Mouse (Mus musculus): ENCODE results near the gene 4930426L09Rik. TPM values are rescaled to one million over a fixed set of nuclear protein-coding genes. Genes with fewer than 3 reads are reported as not detected.
A peak's percentile ranks its signal among the peaks of the same experiment; 100 is the strongest.

4930426L09Rik gene
- polyA plus RNA-seq, 1 experiment from 2014 or later: 0.27 TPM

DNA sequence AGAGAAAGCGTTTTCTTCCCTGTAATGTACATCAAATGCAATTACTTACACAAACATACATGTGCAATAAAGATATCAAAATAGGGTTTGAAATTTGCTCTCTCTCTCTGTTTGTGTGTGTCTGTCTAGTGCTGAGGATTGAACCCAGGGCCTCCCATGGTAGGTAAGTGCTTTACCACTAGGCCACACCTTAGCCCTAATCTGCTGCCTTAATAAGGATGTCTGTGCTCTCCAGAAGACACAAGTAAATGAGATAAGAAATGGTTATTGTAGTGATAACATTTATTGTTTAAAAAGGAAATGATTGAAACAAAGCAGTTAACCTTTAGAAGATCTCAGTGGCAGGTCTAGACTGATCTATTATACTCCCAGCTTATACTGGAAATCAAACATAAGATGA is 18.7 kb downstream of the 4930426L09Rik start:
- ATAC-seq: peak; percentile 52; the same call in 1 of the 2 replicates
- H3K36me3 ChIP-seq (ENCODE audit: control insufficient read depth, insufficient read depth, low read length): no peaks in the 10 kb centered on the region
- WGBS: 33% methylated on average over 1 of the region's 1 CpGs

DNA sequence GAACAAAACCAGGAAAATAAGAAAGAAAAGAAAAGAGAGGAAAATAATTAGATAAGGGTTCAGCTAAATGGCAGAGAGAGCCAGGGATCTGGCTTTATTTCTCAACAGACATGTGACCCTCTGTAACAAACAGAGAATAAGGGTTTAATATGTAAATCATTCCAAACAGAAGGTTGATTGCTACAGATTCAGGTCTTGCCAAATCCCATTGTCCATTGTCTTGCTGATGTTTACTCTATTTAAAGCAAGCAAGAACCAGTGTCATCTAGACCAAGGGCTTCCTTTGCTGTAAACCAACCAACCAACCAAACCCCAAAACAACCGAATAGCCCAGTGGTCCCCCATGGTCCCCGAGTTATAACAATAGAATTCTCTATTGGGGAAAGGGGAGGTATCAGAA is 19.9 kb downstream of the 4930426L09Rik start:
- ATAC-seq: no peak
- no peak overlapping the region for H3K27ac ChIP-seq (ENCODE audit: low read length)
- no peaks in the 10 kb centered on the region for H3K4me1 ChIP-seq (ENCODE audit: control insufficient read depth, insufficient read depth, low read length)
- no peaks in the 10 kb centered on the region for H3K36me3 ChIP-seq (ENCODE audit: control insufficient read depth, insufficient read depth, low read length)
- 62% methylated on average over 2 of the region's 2 CpGs for WGBS
- H3K4me3 ChIP-seq (ENCODE audit: low read length): no peak overlapping the region
- no peak overlapping the region for H3K9ac ChIP-seq (ENCODE audit: low read depth, low read length)
- H3K4me2 ChIP-seq (ENCODE audit: low read depth, low read length): no peak overlapping the region
- no peaks in the 10 kb centered on the region for H3K9me3 ChIP-seq (ENCODE audit: control insufficient read depth, low read length)
- H3K27me3 ChIP-seq (replicated peaks; ENCODE audit: control insufficient read depth, insufficient read depth, low read length): no peaks in the 10 kb centered on the region

More for the DNA sequence above, 18.7 kb downstream of the 4930426L09Rik start:
- Histone ChIP-seq H3K27ac (ENCODE audit: low read length) (no peak overlapping the region), H3K4me1 (ENCODE audit: control insufficient read depth, insufficient read depth, low read length) (no peaks in the 10 kb centered on the region), H3K9ac (ENCODE audit: low read depth, low read length) (no peak overlapping the region), H3K9me3 (ENCODE audit: control insufficient read depth, low read length) (no peaks in the 10 kb centered on the region), H3K4me3 (ENCODE audit: low read length) (no peak overlapping the region), H3K27me3 (replicated peaks; ENCODE audit: control insufficient read depth, insufficient read depth, low read length) (no peaks in the 10 kb centered on the region), H3K4me2 (ENCODE audit: low read depth, low read length) (no peak overlapping the region)

DNA sequence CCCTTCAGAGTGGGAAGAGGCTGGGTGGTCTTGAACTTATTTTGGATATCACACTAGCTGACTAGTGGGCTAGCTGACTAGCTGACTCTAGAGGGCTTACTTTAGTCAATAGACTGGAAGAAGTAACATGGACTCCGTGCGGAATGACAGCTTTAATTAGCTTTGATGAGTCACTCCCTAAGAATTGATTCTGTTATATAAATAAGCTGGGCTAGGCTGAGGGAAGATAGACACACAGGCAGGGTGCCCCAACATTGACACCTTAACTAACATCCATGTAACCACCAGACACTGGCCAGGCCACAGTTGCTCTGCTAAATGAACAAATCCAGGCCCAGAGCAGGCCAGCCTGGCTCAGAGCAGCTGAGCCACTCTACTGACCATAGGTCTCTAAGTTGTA is 26.7 kb downstream of the 4930426L09Rik start:
- Histone ChIP-seq H3K9ac (ENCODE audit: low read depth, low read length) (no peak overlapping the region), H3K27ac (ENCODE audit: low read length) (no peak overlapping the region), H3K9me3 (ENCODE audit: control insufficient read depth, low read length) (no peaks in the 10 kb centered on the region), H3K4me1 (ENCODE audit: control insufficient read depth, insufficient read depth, low read length) (no peaks in the 10 kb centered on the region), H3K4me2 (ENCODE audit: low read depth, low read length) (no peak overlapping the region), H3K36me3 (ENCODE audit: control insufficient read depth, insufficient read depth, low read length) (no peaks in the 10 kb centered on the region), H3K27me3 (replicated peaks; ENCODE audit: control insufficient read depth, insufficient read depth, low read length) (no peaks in the 10 kb centered on the region), H3K4me3 (ENCODE audit: low read length) (no peak overlapping the region)
- no peak for ATAC-seq
- 61% methylated on average over 2 of the region's 2 CpGs for WGBS

DNA sequence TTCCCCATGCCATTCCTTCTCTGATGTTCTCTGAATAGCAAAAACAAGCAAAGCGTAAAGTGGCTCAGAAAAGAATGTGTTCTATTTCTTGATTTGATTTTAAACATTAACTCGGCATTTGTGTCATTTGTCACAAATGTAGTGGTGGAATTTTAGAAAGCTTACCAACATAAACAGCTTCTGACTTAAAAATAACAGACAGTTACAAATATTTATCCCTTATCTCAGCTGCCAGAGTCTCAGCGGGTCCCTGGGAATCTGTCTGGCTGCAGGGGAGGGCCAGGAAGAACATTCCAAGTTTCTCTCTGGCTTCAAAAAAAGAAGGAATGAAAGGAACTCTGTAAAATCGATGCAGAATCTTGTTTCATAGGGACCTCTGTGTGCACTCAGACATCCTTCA is 39.3 kb downstream of the 4930426L09Rik start:
- no peak overlapping the region for H3K9ac ChIP-seq (ENCODE audit: low read depth, low read length)
- H3K4me1 ChIP-seq (ENCODE audit: control insufficient read depth, insufficient read depth, low read length): peaks cover 7% of the 10 kb centered on the region
- WGBS: 39% methylated on average over 4 of the region's 4 CpGs
- no peaks in the 10 kb centered on the region for H3K9me3 ChIP-seq (ENCODE audit: control insufficient read depth, low read length)
- H3K4me3 ChIP-seq (ENCODE audit: low read length): no peak overlapping the region
- H3K4me2 ChIP-seq (ENCODE audit: low read depth, low read length): no peak overlapping the region
- no peaks in the 10 kb centered on the region for H3K36me3 ChIP-seq (ENCODE audit: control insufficient read depth, insufficient read depth, low read length)
- H3K27ac ChIP-seq (ENCODE audit: low read length): no peak overlapping the region
- no peaks in the 10 kb centered on the region for H3K27me3 ChIP-seq (replicated peaks; ENCODE audit: control insufficient read depth, insufficient read depth, low read length)
- no peak for ATAC-seq

DNA sequence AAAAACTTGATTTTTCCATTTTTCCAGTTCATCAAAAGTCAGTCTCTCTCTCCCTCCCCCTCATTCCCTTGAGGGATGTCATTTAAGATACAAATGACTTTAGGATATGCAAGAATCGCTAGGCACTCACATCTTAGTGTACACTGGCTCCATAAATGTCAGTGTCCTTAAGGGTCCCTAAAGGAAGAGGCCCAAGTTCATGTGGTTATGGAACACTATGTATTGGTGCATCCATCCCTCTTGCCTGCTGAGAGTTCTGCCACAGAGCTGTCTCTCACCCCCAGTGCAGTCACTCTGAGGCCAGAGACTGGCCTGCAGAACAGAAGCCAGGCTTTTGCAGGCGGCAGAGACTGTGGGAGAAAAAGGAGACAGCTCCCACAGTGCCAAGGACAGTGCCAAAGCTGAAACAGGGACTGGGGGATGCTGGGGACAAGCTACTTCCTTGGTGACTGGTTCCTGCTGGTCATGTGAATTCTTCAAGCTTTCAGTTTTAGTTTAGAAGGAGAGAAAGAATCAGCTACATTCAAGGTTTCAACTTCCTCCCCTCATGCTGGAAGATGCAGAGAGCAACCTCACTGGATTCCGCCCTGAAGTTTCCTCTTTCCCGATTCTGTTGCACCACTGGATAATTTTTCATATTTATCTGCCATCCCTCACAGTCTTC is 39.9 kb downstream of the 4930426L09Rik start:
- 55% methylated on average over 4 of the region's 4 CpGs for WGBS
- Histone ChIP-seq H3K4me2 (ENCODE audit: low read depth, low read length) (no peak overlapping the region), H3K27me3 (replicated peaks; ENCODE audit: control insufficient read depth, insufficient read depth, low read length) (no peaks in the 10 kb centered on the region), H3K9me3 (ENCODE audit: control insufficient read depth, low read length) (no peaks in the 10 kb centered on the region), H3K27ac (ENCODE audit: low read length) (peak overlapping the region; percentile 60), H3K9ac (ENCODE audit: low read depth, low read length) (no peak overlapping the region), H3K36me3 (ENCODE audit: control insufficient read depth, insufficient read depth, low read length) (no peaks in the 10 kb centered on the region), H3K4me3 (ENCODE audit: low read length) (no peak overlapping the region), H3K4me1 (ENCODE audit: control insufficient read depth, insufficient read depth, low read length) (peaks cover 7% of the 10 kb centered on the region)
- peak; percentile 44 for ATAC-seq

DNA sequence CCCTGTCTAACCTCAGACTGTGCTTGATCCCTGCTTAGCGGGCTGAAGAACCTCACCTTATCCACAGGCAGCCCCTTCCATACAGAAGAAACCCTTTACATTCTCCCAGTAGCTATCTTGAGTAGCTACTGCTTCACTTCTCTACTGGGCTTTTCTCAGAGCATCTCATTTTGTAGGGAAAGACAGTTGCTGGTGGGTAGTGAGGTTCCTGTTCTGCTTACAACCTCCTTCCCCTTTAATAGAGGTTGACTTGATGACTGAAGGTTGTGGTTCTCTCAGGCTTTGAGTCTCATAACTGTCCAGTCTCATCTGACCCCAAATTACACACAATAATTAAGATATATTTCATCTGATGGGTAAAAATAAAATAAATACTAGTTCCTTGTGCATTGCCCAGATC is 50.1 kb downstream of the 4930426L09Rik start:
- H3K9ac ChIP-seq (ENCODE audit: low read depth, low read length): no peak overlapping the region
- no peaks in the 10 kb centered on the region for H3K9me3 ChIP-seq (ENCODE audit: control insufficient read depth, low read length)
- H3K36me3 ChIP-seq (ENCODE audit: control insufficient read depth, insufficient read depth, low read length): no peaks in the 10 kb centered on the region
- no peak overlapping the region for H3K4me3 ChIP-seq (ENCODE audit: low read length)
- WGBS: 91% methylated on average over 1 of the region's 1 CpGs
- H3K27me3 ChIP-seq (replicated peaks; ENCODE audit: control insufficient read depth, insufficient read depth, low read length): no peaks in the 10 kb centered on the region
- no peak overlapping the region for H3K4me2 ChIP-seq (ENCODE audit: low read depth, low read length)
- no peak for ATAC-seq
- no peak overlapping the region for H3K27ac ChIP-seq (ENCODE audit: low read length)
- H3K4me1 ChIP-seq (ENCODE audit: control insufficient read depth, insufficient read depth, low read length): no peaks in the 10 kb centered on the region

GRCm38 (mm10) chr2:19049341-19049740 is 51.2 kb downstream of the 4930426L09Rik start:
- ATAC-seq: no peak
- no peaks in the 10 kb centered on the region for H3K9me3 ChIP-seq (ENCODE audit: control insufficient read depth, low read length)
- 85% methylated on average over 1 of the region's 1 CpGs for whole genome bisulfite sequencing
- H3K4me1 ChIP-seq (ENCODE audit: control insufficient read depth, insufficient read depth, low read length): no peaks in the 10 kb centered on the region
- H3K4me2 ChIP-seq (ENCODE audit: low read depth, low read length): no peak overlapping the region
- no peaks in the 10 kb centered on the region for H3K36me3 ChIP-seq (ENCODE audit: control insufficient read depth, insufficient read depth, low read length)
- H3K27ac ChIP-seq (ENCODE audit: low read length): no peak overlapping the region
- no peaks in the 10 kb centered on the region for H3K27me3 ChIP-seq (replicated peaks; ENCODE audit: control insufficient read depth, insufficient read depth, low read length)
- H3K9ac ChIP-seq (ENCODE audit: low read depth, low read length): no peak overlapping the region
- no peak overlapping the region for H3K4me3 ChIP-seq (ENCODE audit: low read length)

Other genes with a start within 250 kb of the 4930426L09Rik start
- gene Pip4k2a, start 217 bp upstream of the 4930426L09Rik start, polyA plus RNA-seq (2015; fragmentation: Nextera tagmentation; extraction: Ambion mirVana): 7.6 and 8.4 TPM in 2 replicates
- 0.11 TPM in 1 of 2 replicates, not detected in the other for gene Armc3, start 201.0 kb downstream of the 4930426L09Rik start, polyA plus RNA-seq (2015; fragmentation: Nextera tagmentation; extraction: Ambion mirVana)

Measured in intestine, embryonic 16.5 days (tissue).